Mouse (Mus musculus) cerebellum, adult 9-11 months (tissue): ENCODE measurements around the gene Uspl1.

Source experiments
- DNase-seq: peaks from one replicate; pipeline ENCODE4 v3.0.0; 2022

Gene Uspl1

DNA sequence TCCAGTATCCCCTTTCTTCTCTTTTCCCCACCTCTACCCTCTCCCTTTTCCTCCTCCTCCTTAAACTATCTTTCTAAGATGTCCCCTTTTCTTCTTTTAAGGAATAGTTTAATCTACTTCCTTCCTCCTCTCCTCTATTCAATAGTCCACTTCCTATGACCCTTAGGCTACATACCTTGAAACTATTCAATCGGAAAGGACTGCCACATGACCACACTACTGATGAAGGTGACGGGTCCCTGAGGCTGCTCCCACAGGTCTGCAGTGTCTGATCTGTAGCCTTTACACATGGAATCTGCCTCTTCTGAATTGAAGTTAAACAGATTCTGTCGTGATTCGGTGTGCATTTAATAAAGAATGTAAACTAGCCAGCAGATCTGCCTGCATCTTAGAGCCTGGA is 28.7 kb downstream of the Uspl1 start:
- no peak for DNase-seq

DNA sequence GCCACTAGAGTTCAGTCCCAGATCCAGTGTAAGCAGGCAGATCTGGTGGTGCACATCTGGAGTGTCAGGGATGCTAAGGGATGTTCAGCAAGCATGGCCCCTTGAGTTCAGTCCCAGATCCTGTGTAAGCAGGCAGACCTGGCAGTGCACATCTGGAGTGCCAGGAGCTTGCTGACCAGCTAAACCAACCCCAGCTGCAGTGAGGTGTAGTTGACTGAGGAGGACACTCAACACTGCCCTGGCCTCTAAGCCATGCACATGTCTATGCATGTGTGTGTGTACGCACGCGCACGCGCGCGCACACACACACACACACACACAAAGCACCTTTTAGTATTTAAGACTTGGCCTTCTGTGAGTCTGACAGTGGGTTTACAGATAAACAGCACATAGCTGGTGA is 31.4 kb downstream of the Uspl1 start:
- DNase-seq, result no peak

DNA sequence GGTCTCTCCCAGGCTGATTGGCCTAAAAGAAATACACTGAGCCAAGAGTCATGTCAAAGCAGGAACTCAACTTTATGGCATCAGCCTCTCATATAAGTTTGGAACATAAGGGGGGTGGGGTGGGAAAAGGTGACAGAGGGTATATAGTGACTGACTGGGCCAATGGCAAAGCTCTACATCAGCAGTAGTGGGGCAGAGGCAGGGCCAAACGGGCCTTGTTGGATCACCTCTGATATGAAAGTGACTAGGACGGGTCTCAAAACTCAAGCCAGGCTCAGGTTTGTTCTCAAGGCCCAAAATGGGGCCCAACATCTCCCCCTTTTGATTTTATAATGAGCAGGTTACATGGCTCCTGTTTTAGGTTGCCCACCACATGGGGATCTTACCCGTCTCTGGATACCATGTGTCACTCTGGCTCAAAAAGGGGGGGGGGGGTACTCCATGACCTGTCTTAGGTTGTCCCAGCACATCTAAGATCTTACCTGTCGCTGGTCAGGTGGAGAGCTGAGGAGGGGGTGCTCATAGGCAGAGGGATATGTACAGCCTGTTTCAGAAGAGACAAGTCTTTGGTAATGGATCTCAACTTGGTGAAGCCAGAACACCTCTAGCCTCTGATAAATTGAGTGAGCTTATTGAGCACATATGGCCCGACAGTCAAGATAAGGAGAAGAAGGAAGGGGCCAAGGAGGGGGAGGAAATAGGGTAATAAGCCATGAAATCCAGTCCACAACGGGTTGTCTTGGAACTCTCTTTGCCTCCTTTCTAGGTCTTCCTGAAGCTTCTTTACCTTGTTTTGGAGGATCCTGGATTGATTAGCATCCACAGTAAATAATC is 33.6 kb downstream of the Uspl1 start:
- no peak for DNase-seq

DNA sequence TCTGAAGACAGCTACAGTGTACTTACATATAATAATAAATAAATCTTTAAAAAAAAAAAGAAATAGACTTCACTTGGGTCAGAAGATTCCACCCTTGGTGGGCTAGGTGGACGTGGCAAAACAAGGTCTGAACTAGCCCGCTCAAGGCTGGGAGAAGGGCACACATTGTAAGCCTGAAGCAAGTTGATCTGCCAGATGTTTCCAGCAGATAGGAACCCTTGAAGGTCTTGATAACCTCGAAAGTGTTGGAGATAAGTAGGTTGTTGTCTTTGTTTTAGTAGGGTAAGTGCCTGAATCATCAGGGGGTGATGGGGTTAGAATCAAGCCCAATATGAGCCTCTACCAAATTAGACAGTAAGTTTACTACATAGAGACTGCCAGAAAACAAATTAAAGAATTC is 35.3 kb downstream of the Uspl1 start:
- DNase-seq, result no peak

DNA sequence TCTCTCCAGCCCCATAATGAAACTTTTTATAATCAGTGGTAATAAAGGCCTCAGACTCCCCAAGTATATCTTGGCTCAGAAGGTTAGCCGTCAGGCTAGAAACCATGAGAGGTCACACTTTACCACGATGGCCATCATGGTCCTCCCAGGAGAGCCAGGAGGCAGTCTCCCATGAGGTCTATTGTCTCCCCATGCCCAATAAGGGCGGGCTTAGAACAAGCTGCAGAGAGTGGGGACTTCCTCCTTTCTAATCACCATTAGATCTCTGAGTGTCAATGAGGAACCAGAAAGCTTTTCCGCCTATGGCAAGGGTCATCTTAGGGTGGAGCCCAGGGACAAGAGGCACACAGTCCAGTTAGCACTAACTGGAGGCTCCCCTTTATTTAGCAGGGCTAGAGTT is 37.2 kb downstream of the Uspl1 start:
- DNase-seq, result no peak

DNA sequence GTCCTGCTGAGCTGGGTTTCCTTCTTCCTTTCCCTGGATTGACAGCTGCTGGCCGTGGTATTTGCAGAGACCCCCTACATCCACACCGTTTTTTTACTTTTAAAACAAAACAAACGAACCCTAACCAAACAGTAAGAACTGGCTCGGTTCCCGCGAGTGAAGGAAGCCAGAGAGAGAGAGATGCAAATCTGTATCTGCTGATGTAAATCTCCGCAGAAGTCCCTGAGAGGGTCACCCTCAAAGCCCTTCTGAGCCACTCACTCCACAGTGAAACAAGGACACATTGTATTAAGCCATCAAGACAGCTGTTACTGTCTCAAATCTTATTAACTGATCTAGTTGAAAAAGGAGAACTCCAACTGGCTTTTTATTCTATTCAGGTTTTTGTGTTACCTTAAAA is 40.5 kb downstream of the Uspl1 start:
- DNase-seq, result no peak

DNA sequence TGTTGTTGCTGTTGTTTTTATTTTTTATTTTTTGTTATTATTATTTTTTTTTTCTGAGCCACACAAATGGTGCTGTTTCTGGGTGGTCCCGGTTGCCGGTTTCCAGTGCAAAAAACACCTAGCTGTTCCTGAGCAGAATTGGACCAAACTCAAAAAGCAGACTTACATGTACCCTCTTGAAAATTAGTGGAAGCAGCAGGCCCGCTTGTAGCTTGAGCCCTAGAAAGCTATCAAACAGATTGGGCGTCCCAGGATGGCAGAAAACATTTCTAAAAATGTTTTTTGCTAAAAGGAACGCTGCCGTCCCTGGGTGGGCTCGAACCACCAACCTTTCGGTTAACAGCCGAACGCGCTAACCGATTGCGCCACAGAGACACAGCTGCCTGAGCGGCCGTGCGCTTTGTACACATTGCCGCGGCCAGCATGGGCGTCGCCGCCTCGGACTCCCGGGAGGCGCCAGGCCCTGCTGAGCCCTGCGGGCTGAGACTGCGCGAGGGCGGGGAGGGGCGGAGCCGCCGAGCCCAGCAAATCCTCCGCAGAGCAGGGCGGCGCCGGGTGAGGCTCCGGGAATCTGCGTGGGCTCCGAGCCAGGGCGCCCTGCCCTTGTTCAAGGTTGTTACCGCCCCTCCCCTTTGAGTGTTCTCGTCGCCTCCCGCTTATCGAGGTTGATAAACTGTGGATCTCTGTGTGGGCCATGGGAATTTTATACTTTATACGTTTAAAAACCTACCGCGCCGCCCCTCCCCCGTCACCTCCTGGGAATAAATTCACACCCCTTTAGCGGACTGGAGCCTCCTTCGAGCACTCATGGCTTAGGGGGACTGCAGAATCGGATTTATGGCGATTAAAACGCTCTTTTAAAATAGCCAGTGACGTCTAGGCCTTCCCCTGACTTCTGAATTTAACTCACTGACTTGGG is 44.8 kb downstream of the Uspl1 start:
- DNase-seq, result peak; percentile 94

DNA sequence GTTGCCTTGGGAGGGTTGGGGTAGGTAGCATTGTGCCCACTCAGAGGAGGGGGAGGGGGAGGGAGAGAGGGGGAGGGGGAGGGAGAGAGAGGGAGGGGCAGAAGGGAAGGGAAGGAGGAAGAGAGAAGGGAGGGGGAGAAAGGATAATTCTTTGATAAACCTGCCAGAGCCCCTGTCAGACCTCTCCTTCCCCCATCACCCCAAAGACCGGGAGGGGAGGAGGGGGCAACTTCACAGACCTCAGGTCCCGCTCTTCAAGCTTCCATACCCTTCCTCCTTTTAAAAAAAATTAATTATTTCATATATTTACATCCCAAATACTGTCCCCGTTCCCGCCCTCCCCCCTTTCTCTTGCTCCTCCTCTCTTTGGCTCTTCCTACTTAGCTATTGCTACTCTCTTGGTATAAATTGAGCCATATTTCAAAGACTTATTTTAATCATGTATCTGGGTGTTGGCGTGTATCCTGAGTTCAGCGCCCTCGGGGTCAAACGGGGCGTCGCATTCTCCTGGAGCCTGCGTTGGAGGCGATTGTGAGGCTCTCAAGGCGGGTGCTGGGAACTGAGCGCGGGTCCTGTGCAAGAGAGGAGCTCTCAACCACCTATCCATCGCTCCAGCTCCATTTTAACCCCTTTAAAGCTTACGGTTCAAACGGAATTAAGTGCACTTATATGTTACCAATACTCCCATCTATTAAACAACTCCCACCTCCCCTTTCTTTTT is 45.6 kb downstream of the Uspl1 start:
- peak; percentile 39 for DNase-seq

DNA sequence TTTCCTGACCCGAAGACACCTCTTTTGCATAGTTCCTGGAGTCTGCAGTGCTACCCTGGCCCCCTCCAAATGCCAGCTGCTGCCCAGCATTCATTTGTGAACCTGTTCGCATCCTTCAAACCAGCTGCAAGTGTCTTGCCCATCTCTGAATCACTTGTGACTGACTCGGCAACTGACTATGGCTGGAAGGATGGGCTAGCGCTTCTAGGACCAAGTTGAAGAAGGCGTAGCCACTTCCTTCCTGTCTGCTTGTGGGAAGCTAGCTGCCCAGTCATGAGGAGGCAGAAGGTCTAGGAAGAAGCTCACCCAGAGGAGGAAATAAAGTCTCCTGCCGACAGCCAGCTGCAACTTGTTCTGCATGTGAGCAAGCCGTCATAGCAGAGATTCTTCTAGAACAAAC is 50.9 kb downstream of the Uspl1 start:
- DNase-seq, result no peak

DNA sequence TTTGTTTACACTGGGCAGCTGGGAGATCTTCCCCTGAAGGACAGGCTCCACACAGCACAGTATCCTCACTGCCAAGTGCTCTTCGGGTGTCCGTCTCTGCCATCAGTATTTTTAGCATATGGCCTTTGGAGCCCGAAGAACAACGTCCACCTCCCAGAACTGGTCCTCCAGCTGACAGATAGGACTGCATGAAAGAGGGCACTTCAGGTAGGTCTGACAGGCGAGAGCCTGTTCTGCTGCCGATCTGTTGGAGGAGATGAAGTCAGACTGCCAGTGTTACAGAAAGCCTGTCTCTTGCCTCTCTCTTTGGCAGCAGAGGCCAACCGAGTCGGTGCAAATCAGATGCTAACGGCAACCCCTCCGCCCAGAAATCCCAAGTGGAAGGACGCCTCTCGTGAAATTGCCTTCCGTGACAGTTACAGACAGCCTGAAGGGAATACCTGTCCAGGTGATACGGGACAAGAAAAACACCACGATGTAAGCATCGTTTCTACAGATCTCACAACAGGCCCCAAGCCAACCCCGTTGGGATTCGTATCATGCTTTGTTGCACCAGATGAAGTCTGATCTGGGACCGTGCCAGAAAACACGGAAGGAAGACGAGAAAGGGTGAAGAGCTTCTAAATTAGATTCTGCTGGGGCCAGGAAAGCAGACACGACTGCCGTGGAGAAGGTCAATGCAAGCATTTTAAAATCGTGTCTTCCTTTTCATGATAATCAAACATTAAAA is 53.2 kb downstream of the Uspl1 start:
- DNase-seq, result peak; percentile 72

DNA sequence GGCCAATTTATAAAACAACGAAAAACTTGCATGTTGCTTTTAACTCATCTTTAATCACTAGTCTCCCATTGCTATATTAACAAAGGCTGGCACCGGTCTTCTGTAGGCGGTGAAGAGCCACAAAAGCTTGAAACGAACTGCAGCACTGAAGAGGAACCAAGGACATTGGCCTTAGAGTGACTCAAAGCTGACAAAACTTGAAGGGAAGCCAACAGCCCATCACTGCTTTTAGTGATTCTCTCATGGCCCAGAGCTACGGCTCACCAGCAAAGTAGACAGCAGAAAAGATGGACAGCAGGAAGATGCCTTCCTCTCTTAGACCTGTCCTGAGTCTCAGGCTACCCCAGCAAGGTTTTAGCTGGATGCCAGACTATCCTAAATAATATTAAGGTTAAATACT is 58.3 kb downstream of the Uspl1 start:
- DNase-seq, result no peak

DNA sequence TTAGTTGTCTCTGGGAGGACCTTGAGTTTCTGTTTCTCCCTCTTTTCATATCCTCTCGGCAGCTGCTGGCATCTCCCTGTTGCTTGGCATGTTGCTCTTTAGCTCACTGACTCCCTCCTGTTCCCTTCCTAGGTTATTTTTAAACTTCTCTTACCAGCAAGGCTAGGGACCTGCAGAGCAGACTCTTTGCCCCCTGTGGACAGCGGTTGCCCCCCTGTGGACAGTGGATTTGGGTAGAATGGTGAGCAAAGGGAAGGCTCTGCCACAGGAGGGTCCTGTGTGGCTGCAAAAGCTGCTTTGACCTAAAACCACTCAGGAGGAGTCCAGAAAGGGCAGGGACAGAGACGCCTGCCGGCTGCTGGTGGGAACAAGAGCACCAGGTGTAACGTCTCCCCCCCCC is 58.9 kb downstream of the Uspl1 start:
- no peak for DNase-seq

DNA sequence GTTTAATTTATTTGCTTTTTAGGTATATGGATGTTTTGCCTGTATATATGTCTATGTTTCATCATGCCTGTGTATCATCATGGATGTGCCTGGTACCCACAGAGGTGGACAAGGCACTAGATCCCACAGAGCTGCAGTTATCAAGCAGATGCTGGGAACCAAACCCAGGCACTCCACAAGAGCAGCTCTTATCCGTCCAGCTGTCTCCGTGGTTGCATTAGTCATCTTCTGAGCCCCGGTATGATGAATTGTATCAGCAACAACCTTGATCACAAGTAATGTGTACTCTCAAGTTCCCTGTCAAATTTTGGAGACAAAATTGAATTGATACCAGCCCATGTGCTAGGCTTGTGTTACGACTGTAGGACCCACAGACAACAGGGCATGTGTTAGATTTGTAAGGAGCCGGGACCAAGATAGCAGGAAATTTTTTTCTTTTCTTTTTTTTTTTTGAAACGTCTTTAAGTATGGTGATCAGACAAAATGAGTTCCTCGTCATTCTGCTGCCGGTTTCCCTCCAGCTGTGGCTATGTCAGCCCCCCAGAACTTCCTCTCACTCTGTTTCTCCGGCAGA is 61.3 kb downstream of the Uspl1 start:
- no peak for DNase-seq

DNA sequence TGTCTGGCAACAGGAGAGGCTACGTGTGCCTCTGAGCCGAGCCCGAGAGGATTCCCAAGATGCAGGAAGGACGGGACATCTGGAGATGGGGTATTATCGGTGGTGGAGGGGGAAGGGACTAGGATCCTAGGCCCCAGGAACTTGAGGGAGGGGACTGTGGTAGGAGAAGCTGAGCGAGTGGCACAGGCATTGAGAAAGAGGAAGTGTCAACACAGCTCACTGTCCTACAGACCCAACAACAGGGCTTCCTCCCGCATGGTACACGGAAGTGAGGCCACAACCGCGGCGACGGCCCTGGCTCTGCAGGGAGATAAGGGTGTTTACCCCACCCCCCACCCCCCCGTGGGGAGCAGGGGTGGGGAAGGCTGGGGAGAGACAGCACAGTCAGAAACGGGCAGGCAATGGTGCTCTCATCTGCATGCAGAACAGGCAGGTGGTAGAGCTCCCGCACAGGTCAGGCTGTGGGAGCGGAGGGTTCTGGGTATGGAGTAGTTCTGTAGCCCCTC is 61.9 kb downstream of the Uspl1 start:
- DNase-seq, result no peak

DNA sequence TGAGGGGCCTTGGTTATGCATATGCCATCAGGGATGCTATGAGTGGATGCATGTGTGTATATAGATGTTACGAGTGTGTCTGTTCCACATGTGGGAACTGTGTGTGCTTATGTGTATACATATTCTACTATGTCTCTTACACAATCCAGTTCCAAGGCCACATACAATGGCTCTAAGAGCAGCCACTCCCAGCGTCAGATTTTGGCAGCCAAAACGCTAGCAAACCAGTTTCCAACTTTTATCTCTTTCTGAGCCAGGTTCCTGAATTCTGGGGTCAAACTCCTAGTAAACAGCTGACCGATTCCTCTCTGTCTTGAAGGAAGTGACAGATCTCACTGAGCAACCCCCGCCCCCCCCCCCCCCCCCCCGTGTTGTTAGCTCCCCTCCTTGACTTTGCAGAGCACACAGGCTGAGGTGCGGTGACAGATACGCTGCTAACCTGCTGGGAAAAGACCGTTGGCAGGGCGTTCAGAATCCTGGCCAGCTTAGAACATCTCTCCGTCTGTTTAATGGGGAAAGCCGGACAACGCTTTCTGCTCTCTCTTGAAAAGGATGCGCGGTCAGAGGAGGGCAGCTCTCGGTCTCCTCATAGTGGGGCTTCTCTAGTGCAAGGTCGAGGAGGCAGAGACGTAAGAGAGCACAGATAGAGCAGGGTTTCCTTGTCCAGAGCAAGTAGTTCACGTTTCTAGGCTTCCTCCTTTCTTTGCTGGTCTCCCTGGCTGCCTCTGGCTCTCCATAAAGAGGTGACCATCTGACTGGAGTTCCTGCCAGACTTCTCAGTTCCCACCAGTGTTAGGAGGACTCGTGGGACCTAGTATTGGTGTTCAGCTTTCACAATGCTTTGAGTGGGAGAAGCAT is 63.1 kb downstream of the Uspl1 start:
- no peak for DNase-seq

DNA sequence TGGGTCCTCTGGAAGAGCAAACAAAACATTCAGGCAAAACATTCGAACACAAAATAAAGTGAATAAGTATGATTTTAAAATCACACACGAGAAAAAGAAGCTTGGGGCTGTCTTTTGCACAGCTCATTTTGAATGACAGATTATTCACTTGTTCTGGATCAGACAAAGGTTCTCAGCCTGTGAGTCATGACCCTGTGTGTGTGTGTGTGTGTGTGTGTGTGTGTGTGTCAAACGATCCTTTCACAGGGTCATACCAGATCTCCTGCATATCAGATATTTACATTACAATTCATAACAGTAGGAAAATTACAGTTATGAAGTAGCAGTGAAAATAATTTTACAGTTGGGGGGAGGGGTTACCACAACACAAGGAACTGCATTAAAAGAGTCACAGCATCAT is 68.2 kb downstream of the Uspl1 start:
- DNase-seq, result no peak

DNA sequence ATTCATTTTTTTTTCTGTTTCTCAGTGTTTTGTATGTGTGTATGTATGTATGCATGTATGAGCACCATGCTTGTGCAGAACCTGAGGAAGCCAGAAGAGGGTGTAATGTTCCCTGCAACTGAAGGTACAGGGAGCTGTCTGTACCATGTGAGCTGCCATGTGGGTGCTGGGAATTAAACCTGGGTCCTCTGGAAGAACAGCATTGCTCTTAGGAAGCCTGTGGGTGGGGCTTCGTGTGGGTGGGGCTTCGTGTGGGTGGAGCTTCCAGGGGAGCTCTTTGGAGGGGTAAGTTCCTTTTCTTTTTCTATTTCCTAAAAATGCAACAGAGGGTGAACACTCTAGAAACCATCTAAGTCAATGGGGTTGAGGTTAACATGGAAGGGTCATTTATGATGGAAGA is 69.3 kb downstream of the Uspl1 start:
- DNase-seq, result no peak

DNA sequence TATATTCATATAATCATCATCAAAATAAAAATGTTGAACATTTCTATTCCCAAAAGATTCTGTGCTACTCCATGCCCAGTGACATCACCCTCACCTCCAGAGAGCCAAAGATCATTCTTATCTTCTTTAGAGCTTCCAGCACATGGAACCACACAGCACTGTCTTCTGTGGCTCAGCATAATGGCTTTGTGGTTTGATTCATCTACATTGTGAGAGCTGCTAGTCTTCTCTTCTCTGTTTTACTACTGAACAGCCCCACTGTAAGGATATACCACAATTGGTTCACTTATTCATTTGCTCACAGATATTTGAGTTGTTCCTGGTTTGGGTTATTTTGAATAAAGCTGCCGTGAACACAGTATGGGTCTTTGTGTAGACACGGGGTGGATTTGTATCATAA is 71.4 kb downstream of the Uspl1 start:
- no peak for DNase-seq

DNA sequence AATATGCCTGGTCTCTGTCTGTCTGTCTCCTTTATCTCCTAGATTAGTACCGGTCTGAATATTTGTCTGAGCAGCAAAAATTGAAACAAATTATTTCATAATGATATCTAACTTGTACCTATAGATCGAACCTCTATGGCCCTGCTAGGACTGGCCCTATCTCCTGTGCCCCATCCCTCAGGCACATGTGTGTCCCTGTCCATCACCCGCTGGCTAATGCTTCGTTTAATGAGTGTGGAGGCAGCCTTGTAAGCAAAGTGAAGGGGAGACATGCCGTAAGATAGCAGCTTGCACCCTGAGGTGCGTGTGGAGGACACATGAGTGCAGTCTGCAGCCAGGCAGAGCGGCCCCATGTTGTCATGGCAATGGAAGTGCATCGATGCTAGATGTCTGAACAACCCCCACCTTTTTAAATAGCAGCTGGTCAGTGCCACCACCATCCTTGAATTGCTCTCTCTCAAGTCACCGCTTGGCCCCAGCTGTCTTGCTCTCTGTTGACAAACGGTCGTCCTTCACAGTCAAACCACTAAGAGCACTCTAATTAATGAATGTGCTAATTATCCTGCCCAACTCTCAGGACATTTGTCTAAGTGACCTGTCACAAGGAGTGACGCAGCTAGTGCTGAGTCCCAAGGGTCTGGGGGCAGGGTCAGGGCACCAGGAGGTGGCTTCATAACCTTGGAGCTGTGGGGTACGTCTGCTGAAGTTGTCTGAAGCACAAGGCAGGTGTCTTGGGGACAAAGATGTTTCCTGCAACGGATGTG is 73.5 kb downstream of the Uspl1 start:
- no peak for DNase-seq

DNA sequence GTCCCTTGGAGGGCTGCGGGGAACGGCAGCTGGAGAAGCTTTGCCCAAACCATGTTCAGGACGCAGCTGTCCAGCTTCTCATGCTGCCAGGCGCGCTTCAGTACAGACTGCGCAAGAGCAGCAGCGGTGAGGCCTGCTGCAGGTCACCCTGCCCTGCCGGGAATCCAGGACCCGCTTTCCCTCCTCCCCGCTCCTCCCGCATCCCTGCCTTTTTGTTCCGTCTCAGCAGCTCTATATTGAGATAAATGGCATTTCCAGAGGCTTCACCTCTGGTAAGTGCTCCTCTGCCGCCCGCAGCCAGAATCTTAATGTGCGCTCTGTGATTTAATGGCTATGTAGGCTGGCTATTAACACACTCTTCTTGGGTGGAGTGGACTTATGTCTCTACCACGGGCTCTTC is 74.9 kb downstream of the Uspl1 start:
- DNase-seq, result no peak
